Mouse (Mus musculus): ENCODE data around the gene Grasp. TPM values are rescaled to one million over a fixed set of nuclear protein-coding genes. Genes with fewer than 3 reads are reported as not detected.

The Grasp gene
- polyA plus RNA-seq, 1 experiment from 2014 or later: 5.0 TPM

DNA sequence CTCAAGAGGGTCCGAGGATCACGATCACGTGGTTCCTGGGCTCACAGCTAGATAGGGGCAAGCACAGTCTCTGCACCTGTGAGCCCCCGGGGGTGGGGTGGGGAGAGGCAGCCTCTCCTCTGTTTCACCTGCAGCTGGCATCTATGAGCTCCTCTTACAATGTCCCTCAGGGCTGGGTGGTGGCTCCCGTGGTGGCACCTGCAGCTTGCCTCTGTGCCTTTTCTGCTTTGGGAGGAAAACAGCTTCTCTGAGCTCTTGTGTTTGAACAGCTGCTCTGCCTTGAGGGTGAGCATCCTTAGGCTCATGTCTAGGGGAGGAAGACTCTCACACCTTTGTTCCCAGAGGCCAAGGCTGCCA lies 11.3 kb downstream of the Grasp start:
- Histone ChIP-seq H3K27me3 (ENCODE audit: control insufficient read depth, insufficient read depth, low read length) (0 out of 2 replicates have a peak, but pooled peaks cover 3% of the 10 kb centered on the region), H3K4me2 (replicated peaks; ENCODE audit: low read depth, low read length) (no peak overlapping the region), H3K9me3 (ENCODE audit: control insufficient read depth, low read length) (no peaks in the 10 kb centered on the region), H3K27ac (ENCODE audit: low read depth, low read length) (0 out of 2 replicates have a peak overlapping the region, but pooled peaks have one; percentile 21), H3K4me3 (ENCODE audit: low read length) (no peak overlapping the region), H3K36me3 (ENCODE audit: control insufficient read depth, insufficient read depth, low read length) (peaks cover 15% of the 10 kb centered on the region; the same call in 1 of the 2 replicates), H3K4me1 (ENCODE audit: control insufficient read depth, insufficient read depth, low read length) (0 out of 2 replicates have a peak, but pooled peaks cover 3% of the 10 kb centered on the region), H3K9ac (ENCODE audit: low read depth, low read length) (no peak overlapping the region)
- no peak for ATAC-seq (ENCODE audit: low FRiP score, low TSS enrichment)
- 35% methylated on average over 5 of the region's 5 CpGs for WGBS

DNA sequence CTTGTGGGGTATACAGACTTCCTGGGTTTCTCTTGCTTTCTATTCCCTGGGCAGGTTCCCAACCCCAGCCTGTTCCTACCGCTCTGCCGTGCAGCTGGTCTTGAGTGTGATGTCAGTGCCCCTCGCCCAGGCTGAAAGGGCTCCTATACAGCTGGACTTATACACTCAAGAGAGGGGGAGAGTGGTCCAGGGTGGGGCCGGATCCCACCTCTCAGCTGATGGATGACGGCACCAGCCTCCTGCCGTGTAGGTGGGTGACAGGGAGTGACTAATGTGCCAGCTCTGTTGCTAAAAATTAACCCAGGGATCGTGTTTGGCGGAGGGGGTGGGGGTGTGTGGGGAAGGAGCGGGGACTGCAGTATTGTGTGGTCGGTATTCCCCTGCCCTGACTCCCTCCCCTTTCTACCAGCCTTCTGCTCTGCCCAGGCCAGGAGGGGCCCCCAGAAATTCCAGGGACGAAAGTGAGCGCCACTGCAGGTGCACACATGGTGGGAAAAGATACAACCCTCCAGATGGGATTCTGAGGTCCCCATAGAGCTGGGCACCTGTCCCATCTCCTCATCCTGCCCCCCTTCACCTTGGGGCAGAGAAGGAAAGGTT lies 11.8 kb downstream of the Grasp start:
- H3K27ac ChIP-seq (ENCODE audit: low read depth, low read length): 0 out of 2 replicates have a peak overlapping the region, but pooled peaks have one; percentile 21
- no peaks in the 10 kb centered on the region for H3K9me3 ChIP-seq (ENCODE audit: control insufficient read depth, low read length)
- H3K4me3 ChIP-seq (ENCODE audit: low read length): no peak overlapping the region
- 0 out of 2 replicates have a peak overlapping the region, but pooled peaks have one; percentile 1 for H3K4me2 ChIP-seq (replicated peaks; ENCODE audit: low read depth, low read length)
- WGBS: 24% methylated on average over 12 of the region's 12 CpGs
- peaks cover 12% of the 10 kb centered on the region; the same call in 1 of the 2 replicates for H3K36me3 ChIP-seq (ENCODE audit: control insufficient read depth, insufficient read depth, low read length)
- no peak overlapping the region for H3K9ac ChIP-seq (ENCODE audit: low read depth, low read length)
- H3K4me1 ChIP-seq (ENCODE audit: control insufficient read depth, insufficient read depth, low read length): 0 out of 2 replicates have a peak, but pooled peaks cover 3% of the 10 kb centered on the region
- peak; percentile 17; the same call in 1 of the 2 replicates for ATAC-seq (ENCODE audit: low FRiP score, low TSS enrichment)
- 0 out of 2 replicates have a peak, but pooled peaks cover 3% of the 10 kb centered on the region for H3K27me3 ChIP-seq (ENCODE audit: control insufficient read depth, insufficient read depth, low read length)

DNA sequence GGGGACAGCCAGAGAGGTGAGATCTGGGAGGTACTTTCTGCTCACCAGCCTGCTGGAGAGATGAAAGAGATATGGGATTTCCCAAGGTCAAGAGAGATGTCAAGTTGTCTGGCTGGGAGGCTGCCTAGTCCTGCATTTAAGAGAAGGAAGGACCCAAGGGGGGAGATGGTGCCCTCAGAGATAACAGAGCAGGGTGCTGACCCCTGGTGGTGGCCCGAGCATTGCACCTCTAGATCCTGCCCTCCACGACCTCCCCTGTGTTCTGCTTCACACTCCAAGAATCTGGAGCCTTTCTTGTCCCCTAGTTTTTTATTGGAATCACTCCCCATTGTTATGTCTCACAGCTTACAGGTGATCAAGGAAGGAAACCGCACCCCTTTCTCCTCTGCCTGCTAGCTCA lies 12.9 kb downstream of the Grasp start:
- WGBS: 8% methylated on average over 3 of the region's 3 CpGs
- no peak overlapping the region for H3K4me3 ChIP-seq (ENCODE audit: low read length)
- 0 out of 2 replicates have a peak, but pooled peaks cover 10% of the 10 kb centered on the region for H3K4me1 ChIP-seq (ENCODE audit: control insufficient read depth, insufficient read depth, low read length)
- H3K27me3 ChIP-seq (ENCODE audit: control insufficient read depth, insufficient read depth, low read length): 0 out of 2 replicates have a peak, but pooled peaks cover 3% of the 10 kb centered on the region
- H3K9me3 ChIP-seq (ENCODE audit: control insufficient read depth, low read length): no peaks in the 10 kb centered on the region
- H3K36me3 ChIP-seq (ENCODE audit: control insufficient read depth, insufficient read depth, low read length): 0 out of 2 replicates have a peak, but pooled peaks cover 2% of the 10 kb centered on the region
- no peak overlapping the region for H3K4me2 ChIP-seq (replicated peaks; ENCODE audit: low read depth, low read length)
- H3K9ac ChIP-seq (ENCODE audit: low read depth, low read length): no peak overlapping the region
- no peak overlapping the region for H3K27ac ChIP-seq (ENCODE audit: low read depth, low read length)
- ATAC-seq (ENCODE audit: low FRiP score, low TSS enrichment): no peak

DNA sequence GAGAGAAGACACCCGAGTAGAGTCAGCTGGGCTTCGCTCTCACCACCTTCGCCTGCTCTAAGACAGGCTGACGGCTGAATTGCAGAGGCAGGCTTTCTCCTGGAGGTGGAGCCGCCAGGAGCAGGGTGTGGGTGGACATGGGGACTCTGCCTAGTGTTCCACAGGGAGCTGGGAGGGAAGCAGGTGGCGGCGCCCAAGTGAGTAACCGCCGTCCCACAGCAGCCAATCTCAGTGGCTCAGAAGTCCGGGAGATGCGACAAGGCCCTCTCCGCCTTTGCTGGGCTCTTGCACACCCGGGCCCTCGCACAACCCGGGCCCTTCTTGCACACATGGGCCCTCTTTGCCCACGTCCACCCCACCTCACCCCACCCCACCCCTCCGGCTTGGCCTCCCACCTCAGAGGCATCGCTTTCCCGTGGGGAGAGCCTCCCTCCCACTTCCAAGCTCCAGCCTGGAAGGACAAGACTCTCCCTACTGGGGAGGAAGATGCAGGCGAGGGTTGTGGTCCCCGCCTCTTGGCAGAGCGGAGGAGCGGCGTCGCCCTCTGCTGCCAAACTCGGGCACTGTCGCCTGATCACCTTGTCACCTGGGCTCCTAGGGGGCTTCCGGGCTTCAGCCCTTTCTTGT lies 15.0 kb downstream of the Grasp start:
- no peaks in the 10 kb centered on the region for H3K36me3 ChIP-seq (ENCODE audit: control insufficient read depth, insufficient read depth, low read length)
- peak overlapping the region; percentile 50 for H3K9ac ChIP-seq (ENCODE audit: low read depth, low read length)
- no peak overlapping the region for H3K27ac ChIP-seq (ENCODE audit: low read depth, low read length)
- H3K4me2 ChIP-seq (replicated peaks; ENCODE audit: low read depth, low read length): peak overlapping the region; percentile 64
- no peaks in the 10 kb centered on the region for H3K9me3 ChIP-seq (ENCODE audit: control insufficient read depth, low read length)
- 0 out of 2 replicates have a peak, but pooled peaks cover 3% of the 10 kb centered on the region for H3K27me3 ChIP-seq (ENCODE audit: control insufficient read depth, insufficient read depth, low read length)
- H3K4me1 ChIP-seq (ENCODE audit: control insufficient read depth, insufficient read depth, low read length): 0 out of 2 replicates have a peak, but pooled peaks cover 12% of the 10 kb centered on the region
- WGBS: 5% methylated on average over 27 of the region's 28 CpGs
- peak; percentile 48 for ATAC-seq (ENCODE audit: low FRiP score, low TSS enrichment)
- peak overlapping the region; percentile 31 for H3K4me3 ChIP-seq (ENCODE audit: low read length)

DNA sequence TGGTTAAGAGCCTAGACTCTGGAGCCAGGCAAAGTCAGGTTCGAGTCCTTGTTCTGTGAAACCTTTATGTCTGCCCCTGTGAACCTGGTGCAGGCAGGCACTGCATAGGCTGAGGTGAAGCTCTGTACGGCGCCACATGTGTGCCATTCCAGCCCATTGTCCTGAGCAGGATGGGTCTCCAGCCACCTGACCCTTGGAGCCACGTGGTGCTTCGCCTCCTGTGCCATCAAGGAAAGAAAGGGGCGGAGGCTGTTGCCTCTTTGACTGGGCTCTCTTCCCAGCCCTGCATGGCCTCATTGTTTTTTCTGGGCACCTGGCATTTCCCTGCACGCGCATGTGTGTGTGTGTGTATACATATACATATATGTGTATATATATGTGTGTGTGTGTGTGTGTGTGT lies 15.8 kb downstream of the Grasp start:
- no peak overlapping the region for H3K9ac ChIP-seq (ENCODE audit: low read depth, low read length)
- no peak overlapping the region for H3K27ac ChIP-seq (ENCODE audit: low read depth, low read length)
- no peaks in the 10 kb centered on the region for H3K9me3 ChIP-seq (ENCODE audit: control insufficient read depth, low read length)
- H3K27me3 ChIP-seq (ENCODE audit: control insufficient read depth, insufficient read depth, low read length): 0 out of 2 replicates have a peak, but pooled peaks cover 3% of the 10 kb centered on the region
- 65% methylated on average over 8 of the region's 8 CpGs for WGBS
- H3K4me1 ChIP-seq (ENCODE audit: control insufficient read depth, insufficient read depth, low read length): 0 out of 2 replicates have a peak, but pooled peaks cover 12% of the 10 kb centered on the region
- no peak for ATAC-seq (ENCODE audit: low FRiP score, low TSS enrichment)
- H3K4me2 ChIP-seq (replicated peaks; ENCODE audit: low read depth, low read length): no peak overlapping the region
- no peaks in the 10 kb centered on the region for H3K36me3 ChIP-seq (ENCODE audit: control insufficient read depth, insufficient read depth, low read length)
- no peak overlapping the region for H3K4me3 ChIP-seq (ENCODE audit: low read length)

DNA sequence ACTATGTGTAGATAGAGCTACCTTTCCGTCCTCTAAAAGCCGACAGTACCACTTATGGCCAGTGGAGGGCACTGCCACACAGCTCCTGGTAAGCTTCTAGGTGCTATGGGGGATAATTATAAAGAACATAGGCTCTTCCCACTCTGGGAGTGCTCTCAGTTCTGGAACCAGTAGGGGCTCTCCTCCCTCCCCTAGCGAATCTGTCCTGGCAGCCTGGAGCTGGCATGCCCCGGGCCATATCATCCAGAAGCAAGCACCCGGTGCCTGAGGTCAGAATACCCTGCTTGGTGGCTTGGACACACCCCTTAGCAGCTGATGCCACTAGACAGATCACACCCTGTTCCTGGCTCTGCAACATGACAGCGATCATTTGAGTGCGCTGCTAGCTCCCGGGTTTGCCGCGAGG lies 16.8 kb downstream of the Grasp start:
- H3K9me3 ChIP-seq (ENCODE audit: control insufficient read depth, low read length): no peaks in the 10 kb centered on the region
- peak overlapping the region; percentile 20; the same call in 1 of the 2 replicates for H3K4me2 ChIP-seq (replicated peaks; ENCODE audit: low read depth, low read length)
- 0 out of 2 replicates have a peak, but pooled peaks cover 3% of the 10 kb centered on the region for H3K27me3 ChIP-seq (ENCODE audit: control insufficient read depth, insufficient read depth, low read length)
- H3K36me3 ChIP-seq (ENCODE audit: control insufficient read depth, insufficient read depth, low read length): no peaks in the 10 kb centered on the region
- ATAC-seq (ENCODE audit: low FRiP score, low TSS enrichment): peak; percentile 37; the same call in 1 of the 2 replicates
- WGBS: 13% methylated on average over 10 of the region's 10 CpGs
- no peak overlapping the region for H3K4me3 ChIP-seq (ENCODE audit: low read length)
- H3K4me1 ChIP-seq (ENCODE audit: control insufficient read depth, insufficient read depth, low read length): 0 out of 2 replicates have a peak, but pooled peaks cover 12% of the 10 kb centered on the region
- H3K27ac ChIP-seq (ENCODE audit: low read depth, low read length): no peak overlapping the region
- H3K9ac ChIP-seq (ENCODE audit: low read depth, low read length): no peak overlapping the region

DNA sequence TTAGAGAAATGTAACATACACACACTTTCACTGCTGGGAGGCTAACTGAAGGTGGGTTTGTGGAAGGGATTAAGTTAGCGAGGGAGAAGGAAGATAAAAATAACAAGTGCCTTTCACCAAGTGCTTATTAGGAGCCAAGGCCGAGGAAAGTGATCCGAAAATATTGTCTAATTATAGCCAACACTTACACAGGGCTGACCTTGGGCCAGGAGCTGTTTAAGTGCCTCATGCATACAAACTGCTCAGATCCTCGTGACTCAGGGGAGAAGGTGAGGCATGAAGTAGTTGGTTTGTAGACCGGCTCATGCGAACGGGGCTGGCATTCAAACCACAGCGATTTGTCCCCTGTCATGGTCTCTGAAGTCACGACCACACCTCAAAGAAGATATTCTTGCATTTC lies 17.2 kb downstream of the Grasp start:
- H3K4me3 ChIP-seq (ENCODE audit: low read length): no peak overlapping the region
- H3K9ac ChIP-seq (ENCODE audit: low read depth, low read length): no peak overlapping the region
- WGBS: 66% methylated on average over 9 of the region's 9 CpGs
- no peak for ATAC-seq (ENCODE audit: low FRiP score, low TSS enrichment)
- peak overlapping the region; percentile 20; the same call in 1 of the 2 replicates for H3K4me2 ChIP-seq (replicated peaks; ENCODE audit: low read depth, low read length)
- 0 out of 2 replicates have a peak, but pooled peaks cover 10% of the 10 kb centered on the region for H3K4me1 ChIP-seq (ENCODE audit: control insufficient read depth, insufficient read depth, low read length)
- H3K27ac ChIP-seq (ENCODE audit: low read depth, low read length): no peak overlapping the region
- H3K9me3 ChIP-seq (ENCODE audit: control insufficient read depth, low read length): no peaks in the 10 kb centered on the region
- H3K27me3 ChIP-seq (ENCODE audit: control insufficient read depth, insufficient read depth, low read length): 0 out of 2 replicates have a peak, but pooled peaks cover 3% of the 10 kb centered on the region
- H3K36me3 ChIP-seq (ENCODE audit: control insufficient read depth, insufficient read depth, low read length): no peaks in the 10 kb centered on the region

DNA sequence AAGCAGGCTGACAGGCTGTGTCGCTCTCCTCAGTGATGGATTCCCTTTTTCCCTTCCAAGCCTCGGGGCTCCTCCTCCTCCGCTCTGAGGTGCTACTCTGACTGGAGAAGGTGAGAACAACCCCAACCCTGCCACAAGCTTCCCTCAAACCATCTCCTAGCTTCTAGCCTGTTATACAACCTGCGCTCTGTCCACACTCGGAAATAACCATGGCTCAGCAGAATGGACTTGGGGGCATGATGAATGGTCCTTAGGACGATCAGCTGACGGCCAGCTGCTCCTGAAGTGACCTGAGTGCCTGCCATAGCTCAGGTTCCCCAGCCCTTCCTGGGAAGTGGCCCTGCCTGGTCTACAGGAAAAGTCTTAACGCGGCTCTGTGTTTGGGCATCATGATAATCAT lies 17.9 kb downstream of the Grasp start:
- H3K27me3 ChIP-seq (ENCODE audit: control insufficient read depth, insufficient read depth, low read length): 0 out of 2 replicates have a peak, but pooled peaks cover 3% of the 10 kb centered on the region
- no peak overlapping the region for H3K27ac ChIP-seq (ENCODE audit: low read depth, low read length)
- no peak for ATAC-seq (ENCODE audit: low FRiP score, low TSS enrichment)

More for the DNA sequence above, 17.9 kb downstream of the Grasp start:
- no peak overlapping the region for H3K4me2 ChIP-seq (replicated peaks; ENCODE audit: low read depth, low read length)
- 0 out of 2 replicates have a peak, but pooled peaks cover 10% of the 10 kb centered on the region for H3K4me1 ChIP-seq (ENCODE audit: control insufficient read depth, insufficient read depth, low read length)
- no peak overlapping the region for H3K9ac ChIP-seq (ENCODE audit: low read depth, low read length)
- H3K9me3 ChIP-seq (ENCODE audit: control insufficient read depth, low read length): no peaks in the 10 kb centered on the region
- no peaks in the 10 kb centered on the region for H3K36me3 ChIP-seq (ENCODE audit: control insufficient read depth, insufficient read depth, low read length)
- H3K4me3 ChIP-seq (ENCODE audit: low read length): no peak overlapping the region
- whole genome bisulfite sequencing: 62% methylated on average over 9 of the region's 9 CpGs

Data from kidney, embryonic 14.5 days (tissue).